Mouse (Mus musculus) ES-Bruce4 (cell line): ENCODE measurements around the gene Rpl14. TPM values are rescaled to one million over a fixed set of nuclear protein-coding genes. Genes with fewer than 3 reads are reported as not detected.

Source experiments
- H3K27ac ChIP-seq: 2 replicates; pipeline ENCODE4 v1.5.1; 2012; ENCODE audit warnings: low read length, inconsistent platforms; ENCODE audit not compliant: insufficient read depth
- H3K27me3 ChIP-seq: 2 replicates; pipeline ENCODE4 v1.6.1; 2012; ENCODE audit warnings: mild to moderate bottlenecking, low read length, inconsistent platforms; ENCODE audit not compliant: control insufficient read depth, poor library complexity, insufficient read depth, severe bottlenecking
- H3K36me3 ChIP-seq: 2 replicates; pipeline ENCODE4 v1.6.1; 2012; ENCODE audit warnings: inconsistent platforms, mild to moderate bottlenecking, low read length, moderate library complexity; ENCODE audit not compliant: control insufficient read depth, poor library complexity, insufficient read depth, severe bottlenecking
- H3K4me1 ChIP-seq: one replicate; pipeline ENCODE4 v1.8.1; 2011; ENCODE audit warnings: low read length; ENCODE audit not compliant: control insufficient read depth, insufficient read depth
- H3K4me3 ChIP-seq: 2 replicates; pipeline ENCODE4 v1.5.1; 2011; ENCODE audit warnings: low read depth, mild to moderate bottlenecking, low read length
- H3K9ac ChIP-seq: 2 replicates; pipeline ENCODE4 v1.6.1; 2012; ENCODE audit warnings: low read depth, mild to moderate bottlenecking, inconsistent platforms; ENCODE audit not compliant: poor library complexity, severe bottlenecking
- H3K9me3 ChIP-seq: replicated peaks from 2 replicates; pipeline ENCODE4 v1.6.1; 2012; ENCODE audit warnings: mild to moderate bottlenecking, low read length, inconsistent platforms; ENCODE audit not compliant: control insufficient read depth, poor library complexity, insufficient read depth, severe bottlenecking
- CTCF ChIP-seq: IDR thresholded peaks from one replicate; pipeline ENCODE4 v1.8.1; 2011; ENCODE audit warnings: low read depth, low read length
- EP300 ChIP-seq: IDR thresholded peaks from 2 replicates; pipeline ENCODE4 v1.6.1; 2011; ENCODE audit warnings: low read depth, low read length; ENCODE audit not compliant: insufficient read depth
- POLR2A ChIP-seq: IDR thresholded peaks from one replicate; pipeline ENCODE4 v1.8.1; 2011; ENCODE audit warnings: low read length; ENCODE audit not compliant: insufficient read depth
- polyA plus RNA-seq: library from polyadenylated mRNA; stranded (reverse); fragments of >200 nt; gene quantifications from 2 replicates; pipeline ENCODE4 v1.2.4, GENCODE M21; 2011; ENCODE audit warnings: low read depth; ENCODE audit not compliant: missing spikeins, insufficient read depth, insufficient read length

Rpl14 gene
- polyA plus RNA-seq, 1 experiment = 1,061 TPM

DNA sequence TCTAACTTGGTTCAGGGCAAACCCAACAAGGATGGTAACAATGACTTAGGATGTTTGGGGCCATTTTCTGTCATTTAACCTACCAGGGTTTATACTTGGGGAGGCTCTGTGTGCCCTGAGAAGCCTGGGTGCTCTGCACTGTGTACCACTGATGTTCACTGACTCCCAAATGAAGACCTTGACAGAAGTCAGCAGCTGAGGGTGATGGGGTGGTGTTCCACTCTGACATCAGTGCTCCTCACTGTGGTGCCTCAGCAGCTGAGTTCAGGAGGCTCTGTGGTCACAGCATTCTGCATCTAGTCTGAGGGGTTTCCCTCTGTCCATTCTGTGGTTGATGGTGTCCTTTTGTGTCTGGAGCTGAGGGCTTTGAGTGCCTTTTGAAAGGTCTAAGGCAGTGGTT is 39.8 kb downstream of the Rpl14 start:
- H3K27ac ChIP-seq = no peak overlapping the region
- H3K9me3 ChIP-seq = no peaks in the 10 kb centered on the region; the same call in 1 of the 2 replicates
- H3K27me3 ChIP-seq = no peaks in the 10 kb centered on the region
- H3K4me3 ChIP-seq = no peak overlapping the region
- H3K9ac ChIP-seq = no peak overlapping the region
- H3K36me3 ChIP-seq = no peaks in the 10 kb centered on the region
- H3K4me1 ChIP-seq = no peaks in the 10 kb centered on the region
- TF ChIP-seq CTCF = no peak
- no peak for TF ChIP-seq EP300
- TF ChIP-seq POLR2A = no peak

DNA sequence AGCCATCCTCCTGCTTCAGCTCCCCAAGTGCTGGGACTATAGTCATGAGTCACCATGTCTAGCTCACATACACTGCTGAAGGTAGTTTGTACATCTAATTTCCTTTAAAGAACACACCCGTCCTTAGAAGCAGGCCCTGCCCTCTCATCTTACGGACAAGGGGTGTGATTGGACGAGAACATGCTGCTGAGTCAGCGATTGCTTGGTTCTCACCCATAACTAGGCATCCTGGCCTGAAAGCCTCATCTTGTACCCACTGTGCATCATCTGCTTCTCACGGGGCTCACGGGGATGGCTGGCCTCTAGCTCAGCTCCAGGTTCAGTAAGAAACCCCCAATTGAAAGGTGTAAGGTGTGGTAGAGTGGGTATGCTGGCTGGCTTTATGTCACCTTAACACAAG is 42.8 kb downstream of the Rpl14 start:
- no peaks in the 10 kb centered on the region; the same call in 1 of the 2 replicates for H3K9me3 ChIP-seq
- no peaks in the 10 kb centered on the region for H3K4me1 ChIP-seq
- no peak overlapping the region for H3K9ac ChIP-seq
- H3K4me3 ChIP-seq = no peak overlapping the region
- no peak overlapping the region for H3K27ac ChIP-seq
- no peak for TF ChIP-seq CTCF
- TF ChIP-seq EP300 = no peak
- no peak for TF ChIP-seq POLR2A
- H3K36me3 ChIP-seq = no peaks in the 10 kb centered on the region
- no peaks in the 10 kb centered on the region for H3K27me3 ChIP-seq

DNA sequence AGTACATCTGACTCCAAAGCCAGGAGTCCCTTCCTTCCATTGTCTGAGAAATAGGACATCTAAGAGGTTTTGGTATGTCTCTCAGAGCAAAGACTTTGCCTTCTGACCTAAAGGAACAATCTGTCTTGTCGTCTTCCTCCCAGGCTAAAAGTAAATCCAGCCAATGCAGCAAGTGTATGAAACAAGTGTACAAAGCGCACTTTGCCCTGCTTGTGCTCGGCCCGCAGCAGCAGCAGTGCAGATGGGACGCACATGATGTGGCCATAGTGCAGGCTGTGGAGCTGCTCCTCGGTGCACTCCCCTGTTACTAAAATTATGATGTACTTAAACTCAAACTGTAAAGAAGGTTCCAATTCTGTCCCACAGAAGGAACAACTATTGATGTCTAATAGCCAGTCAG is 46.9 kb downstream of the Rpl14 start:
- H3K36me3 ChIP-seq = no peaks in the 10 kb centered on the region
- H3K4me3 ChIP-seq = no peak overlapping the region
- TF ChIP-seq EP300 = no peak
- TF ChIP-seq CTCF = no peak
- TF ChIP-seq POLR2A = no peak
- H3K9me3 ChIP-seq = peaks cover 7% of the 10 kb centered on the region
- H3K9ac ChIP-seq = no peak overlapping the region
- H3K4me1 ChIP-seq = no peaks in the 10 kb centered on the region
- no peak overlapping the region for H3K27ac ChIP-seq
- H3K27me3 ChIP-seq = no peaks in the 10 kb centered on the region

DNA sequence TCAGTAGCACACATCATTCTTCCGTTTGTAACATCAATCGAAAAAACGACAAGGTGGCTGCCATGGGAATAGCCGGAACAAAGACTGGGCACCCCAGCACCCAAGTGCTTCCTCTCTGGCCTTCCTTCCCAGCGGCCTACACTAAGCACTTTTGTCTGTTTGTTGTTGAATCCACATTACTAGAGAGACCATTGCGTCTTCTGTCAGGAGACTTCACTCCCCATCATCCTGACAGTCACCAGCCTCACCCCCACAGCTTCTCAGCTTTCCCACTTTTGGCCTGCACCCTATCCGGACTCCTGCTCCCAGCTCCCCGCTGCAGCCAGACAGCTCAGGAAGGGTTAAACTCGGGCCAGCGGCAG is 48.1 kb downstream of the Rpl14 start:
- no peak for TF ChIP-seq POLR2A
- no peak for TF ChIP-seq EP300
- no peak for TF ChIP-seq CTCF
- H3K4me1 ChIP-seq = no peaks in the 10 kb centered on the region
- no peak overlapping the region for H3K9ac ChIP-seq
- H3K36me3 ChIP-seq = no peaks in the 10 kb centered on the region
- peaks cover 7% of the 10 kb centered on the region for H3K9me3 ChIP-seq
- no peak overlapping the region for H3K27ac ChIP-seq
- H3K27me3 ChIP-seq = no peaks in the 10 kb centered on the region
- no peak overlapping the region for H3K4me3 ChIP-seq

DNA sequence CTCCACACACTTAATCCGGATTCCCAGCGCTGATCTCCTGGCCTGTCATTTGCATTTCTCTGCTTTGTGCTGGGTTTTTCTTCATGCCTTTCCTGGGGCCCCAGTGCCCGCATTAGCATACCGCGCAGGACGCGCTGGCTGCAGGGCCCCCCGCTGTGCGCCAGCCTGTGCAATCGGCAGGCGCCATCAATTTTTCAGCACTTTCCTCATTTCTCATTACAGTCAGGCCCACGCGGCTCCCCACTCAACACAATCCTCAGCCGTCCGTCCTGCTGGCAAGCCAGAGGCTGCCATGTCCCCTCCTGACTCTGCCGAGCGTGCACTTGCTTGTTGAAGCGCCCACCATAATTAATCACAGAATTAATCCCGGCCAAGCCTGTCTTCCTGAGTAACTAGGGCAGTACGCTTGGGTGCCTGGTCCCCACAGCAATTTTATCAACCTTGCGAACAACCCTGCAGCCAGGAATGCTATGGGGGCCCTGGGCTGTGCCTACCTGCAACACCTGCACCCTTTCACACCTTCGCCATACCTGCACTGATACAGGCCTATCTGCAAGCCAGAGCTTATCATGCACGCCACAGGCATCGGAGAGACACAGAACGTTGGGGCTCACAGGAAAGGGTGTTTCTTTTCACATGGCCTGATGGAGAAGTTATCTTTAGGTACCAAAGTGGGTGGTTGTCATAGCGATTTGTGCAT is 48.6 kb downstream of the Rpl14 start:
- no peaks in the 10 kb centered on the region for H3K4me1 ChIP-seq
- peaks cover 9% of the 10 kb centered on the region for H3K9me3 ChIP-seq
- H3K9ac ChIP-seq = no peak overlapping the region
- no peaks in the 10 kb centered on the region for H3K27me3 ChIP-seq
- no peak overlapping the region for H3K4me3 ChIP-seq
- no peak overlapping the region for H3K27ac ChIP-seq
- peak; percentile 39; the same call in 1 of the 2 replicates for TF ChIP-seq EP300
- no peak for TF ChIP-seq POLR2A
- H3K36me3 ChIP-seq = no peaks in the 10 kb centered on the region

DNA sequence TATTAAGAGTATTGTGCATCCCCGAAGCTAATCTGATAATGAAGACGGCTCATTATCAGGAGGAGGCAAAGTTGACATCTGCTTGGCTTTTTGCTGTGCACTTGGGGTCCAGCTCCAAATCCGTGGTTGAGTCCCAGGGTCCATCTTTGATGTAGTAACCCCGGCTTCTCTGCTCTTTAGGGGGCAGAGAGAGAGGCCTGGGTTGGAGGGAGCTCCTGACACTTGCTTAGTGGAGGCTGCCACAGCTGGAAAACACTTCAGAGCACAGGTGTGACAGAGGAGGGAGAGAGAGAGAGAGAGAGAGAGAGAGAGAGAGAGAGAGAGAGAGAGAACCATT is 49.1 kb downstream of the Rpl14 start:
- H3K36me3 ChIP-seq = no peaks in the 10 kb centered on the region
- no peak overlapping the region for H3K4me3 ChIP-seq
- H3K27ac ChIP-seq = no peak overlapping the region
- no peak for TF ChIP-seq POLR2A
- H3K9ac ChIP-seq = no peak overlapping the region
- H3K27me3 ChIP-seq = no peaks in the 10 kb centered on the region
- H3K9me3 ChIP-seq = peaks cover 12% of the 10 kb centered on the region
- no peaks in the 10 kb centered on the region for H3K4me1 ChIP-seq

Other genes starting within 250 kb of the Rpl14 start
- 27.0 TPM in 2 replicates for gene Eif1b, start 79.2 kb upstream of the Rpl14 start, polyA plus RNA-seq
- gene Entpd3, start 31.6 kb upstream of the Rpl14 start, polyA plus RNA-seq = 0.58 and 1.3 TPM in 2 replicates